ENCODE assay signal across 22 mouse cellular contexts in genomic region chr12:111599640-111600039, GRCm38 (mm10). TPM values are rescaled to one million over a fixed set of nuclear protein-coding genes. Genes with fewer than 3 reads are reported as not detected.
A peak's percentile ranks its signal among the peaks of the same experiment; 100 is the strongest.
DNase-seq lines count a peak whose midpoint lies in the region; ATAC-seq and TF ChIP-seq lines count a peak whose summit lies in the region.
"Had no signal": no experiment of that assay in that cellular context is flagged by ENCODE, and none has a peak within 500 bp of the region (broad histone marks: within the 10 kb centered on the region; RNA-seq: fewer than 3 reads in every experiment).

No protein-coding gene starts in this region.

- H3K9me3 ChIP-seq in heart, embryonic 13.5 days: no peaks in the 10 kb centered on the region
- H3K9me3 ChIP-seq in liver, embryonic 14.5 days (ENCODE audit: control insufficient read depth, low read length): no peaks in the 10 kb centered on the region
- no peaks in the 10 kb centered on the region for H3K9me3 ChIP-seq in forebrain, embryonic 14.5 days (replicated peaks; ENCODE audit: control insufficient read depth, low read length)
- H3K9me3 ChIP-seq: embryonic facial prominence, embryonic 12.5 days; forebrain, embryonic 15.5 days; heart, embryonic 10.5 days; hindbrain, embryonic 15.5 days; limb, embryonic 15.5 days; midbrain, embryonic 15.5 days; neural tube, embryonic 15.5 days had no signal

- no peak for TF ChIP-seq CTCF in heart, adult 2 months (IDR thresholded peaks at IDR 0.05)
- no peak for TF ChIP-seq CTCF in liver, embryonic 14.5 days (IDR thresholded peaks at IDR 0.05; ENCODE audit: low read depth)

- peaks cover 82% of the 10 kb centered on the region for H3K36me3 ChIP-seq in heart, embryonic 13.5 days
- no peaks in the 10 kb centered on the region; the same call in none of the 2 replicates for H3K36me3 ChIP-seq in heart, adult 2 months (ENCODE audit: control insufficient read depth, insufficient read depth, low read length)
- H3K36me3 ChIP-seq in liver, embryonic 14.5 days (replicated peaks; ENCODE audit: control insufficient read depth, insufficient read depth, low read depth): peaks cover 16% of the 10 kb centered on the region
- peaks cover 55% of the 10 kb centered on the region for H3K36me3 ChIP-seq in forebrain, embryonic 14.5 days (ENCODE audit: control insufficient read depth, insufficient read depth, low read length)

- H3K4me2 ChIP-seq in heart, embryonic 13.5 days: no peak overlapping the region
- H3K4me2 ChIP-seq in liver, embryonic 14.5 days (ENCODE audit: low read depth): no peak overlapping the region
- H3K4me2 ChIP-seq in forebrain, embryonic 14.5 days (ENCODE audit: low read length): no peak overlapping the region
- H3K4me2 ChIP-seq: embryonic facial prominence, embryonic 12.5 days; forebrain, embryonic 15.5 days; hindbrain, embryonic 15.5 days; limb, embryonic 15.5 days; midbrain, embryonic 15.5 days; neural tube, embryonic 15.5 days had no signal

- no peak for ATAC-seq in heart, embryonic 13.5 days (ENCODE audit: extremely low read depth, insufficient number of reproducible peaks, low FRiP score, low TSS enrichment)
- ATAC-seq in liver, embryonic 14.5 days (ENCODE audit: insufficient read depth): peak; percentile 26; the same call in 1 of the 2 replicates
- ATAC-seq in forebrain, embryonic 14.5 days: no peak
- ATAC-seq: forebrain, embryonic 15.5 days; midbrain, embryonic 15.5 days had no signal

- H3K4me1 ChIP-seq in heart, embryonic 13.5 days: no peaks in the 10 kb centered on the region; the same call in 1 of the 2 replicates
- peaks cover 7% of the 10 kb centered on the region for H3K4me1 ChIP-seq in heart, adult 2 months (ENCODE audit: control insufficient read depth, insufficient read depth, low read length)
- no peaks in the 10 kb centered on the region for H3K4me1 ChIP-seq in liver, embryonic 14.5 days (replicated peaks; ENCODE audit: control insufficient read depth in 2 of 2, insufficient read depth in 2 of 2, low read length in 1 of 2)
- no peaks in the 10 kb centered on the region for H3K4me1 ChIP-seq in forebrain, embryonic 14.5 days (ENCODE audit: control insufficient read depth, insufficient read depth, low read length)
- H3K4me1 ChIP-seq: embryonic facial prominence, embryonic 12.5 days; forebrain, embryonic 15.5 days; heart, embryonic 10.5 days; hindbrain, embryonic 15.5 days; limb, embryonic 15.5 days; midbrain, embryonic 15.5 days; neural tube, embryonic 15.5 days had no signal

- peak overlapping the region; percentile 42 for H3K27ac ChIP-seq in heart, embryonic 13.5 days (replicated peaks)
- H3K27ac ChIP-seq in heart, adult 2 months: no peak overlapping the region
- no peak overlapping the region for H3K27ac ChIP-seq in liver, embryonic 14.5 days
- no peak overlapping the region for H3K27ac ChIP-seq in forebrain, embryonic 14.5 days (ENCODE audit: low read depth, low read length)
- H3K27ac ChIP-seq: embryonic facial prominence, embryonic 12.5 days; forebrain, embryonic 15.5 days; heart, embryonic 10.5 days; hindbrain, embryonic 15.5 days; limb, embryonic 15.5 days; midbrain, embryonic 15.5 days; neural tube, embryonic 15.5 days had no signal

- no peak for TF ChIP-seq POLR2A in heart, adult 2 months (IDR thresholded peaks at IDR 0.05; ENCODE audit: insufficient read depth, low read depth, low read length)

- intact Hi-C loops in heart, adult 2 months (cut with DNase I): no loop called here

- 0 out of 2 replicates have a peak overlapping the region, but pooled peaks have one; percentile 6 for H3K9ac ChIP-seq in heart, embryonic 13.5 days
- no peak overlapping the region for H3K9ac ChIP-seq in heart, adult 2 months (ENCODE audit: low read depth, low read length)
- no peak overlapping the region for H3K9ac ChIP-seq in liver, embryonic 14.5 days (replicated peaks)
- no peak overlapping the region for H3K9ac ChIP-seq in forebrain, embryonic 14.5 days (ENCODE audit: low read length)
- H3K9ac ChIP-seq: embryonic facial prominence, embryonic 12.5 days; forebrain, embryonic 15.5 days; hindbrain, embryonic 15.5 days; limb, embryonic 15.5 days; midbrain, embryonic 15.5 days; neural tube, embryonic 15.5 days had no signal

- H3K27me3 ChIP-seq in heart, embryonic 13.5 days (replicated peaks): no peaks in the 10 kb centered on the region
- no peaks in the 10 kb centered on the region for H3K27me3 ChIP-seq in heart, adult 2 months (ENCODE audit: control insufficient read depth, insufficient read depth, low read length)
- H3K27me3 ChIP-seq in liver, embryonic 14.5 days (ENCODE audit: control insufficient read depth, insufficient read depth, low read length): no peaks in the 10 kb centered on the region
- no peaks in the 10 kb centered on the region for H3K27me3 ChIP-seq in forebrain, embryonic 14.5 days (replicated peaks; ENCODE audit: control insufficient read depth, insufficient read depth, low read length)
- H3K27me3 ChIP-seq: embryonic facial prominence, embryonic 12.5 days; forebrain, embryonic 15.5 days; hindbrain, embryonic 15.5 days; limb, embryonic 15.5 days; midbrain, embryonic 15.5 days; neural tube, embryonic 15.5 days had no signal

- 66% methylated on average over 5 of the region's 5 CpGs for WGBS in heart, embryonic 13.5 days
- WGBS in heart, adult 2 months: 29% methylated on average over 5 of the region's 5 CpGs
- 61% methylated on average over 5 of the region's 5 CpGs for WGBS in liver, embryonic 14.5 days (ENCODE audit: insufficient replicate concordance)
- WGBS in forebrain, embryonic 14.5 days: 93% methylated on average over 5 of the region's 5 CpGs

- H3K4me3 ChIP-seq in heart, embryonic 13.5 days: no peak overlapping the region
- H3K4me3 ChIP-seq in heart, adult 2 months: no peak overlapping the region
- H3K4me3 ChIP-seq in liver, embryonic 14.5 days (ENCODE audit: insufficient read depth in 1 of 2, low read depth in 2 of 2, low read length in 2 of 2): no peak overlapping the region
- no peak overlapping the region for H3K4me3 ChIP-seq in forebrain, embryonic 14.5 days (ENCODE audit: low read depth, low read length)
- H3K4me3 ChIP-seq: embryonic facial prominence, embryonic 12.5 days; forebrain, embryonic 15.5 days; heart, embryonic 10.5 days; hindbrain, embryonic 15.5 days; limb, embryonic 15.5 days; midbrain, embryonic 15.5 days; neural tube, embryonic 15.5 days had no signal

- no peak for DNase-seq in heart, adult 2 months
- peak; percentile 95 for DNase-seq in 416B (ENCODE audit: low read depth)
- DNase-seq in adrenal gland, postnatal 25 days: peak; percentile 37
- no peak for DNase-seq in liver, embryonic 14.5 days (ENCODE audit: low read depth in 3 of 3, low spot score in 3 of 3)
- no peak for DNase-seq in urinary bladder, postnatal 36 days (ENCODE audit: low spot score in 2 of 2)
- DNase-seq in lung, adult 18-20 months: no peak
- DNase-seq in forebrain, embryonic 14.5 days (ENCODE audit: low spot score): no peak
- DNase-seq: B cell, adult 2 months; cerebellum, adult 9-10 months; gastrocnemius, postnatal 25 days; heart, postnatal 4 days; kidney, adult 11 months; lung, postnatal 10 days; thymus, postnatal 25 days had no signal

- 0 out of 2 replicates have a peak, but pooled peaks cover 3% of the 10 kb centered on the region for H3K79me2 ChIP-seq in heart, adult 2 months (replicated peaks; ENCODE audit: control insufficient read depth, insufficient read depth, low read length)

- TF ChIP-seq EP300 in heart, adult 2 months (IDR thresholded peaks at IDR 0.05; ENCODE audit: insufficient read depth, low read depth, low read length): no peak
- TF ChIP-seq EP300 in liver, embryonic 14.5 days (IDR thresholded peaks at IDR 0.05; ENCODE audit: low read depth): no peak

RNA-seq across cellular contexts. Expression of gene Mark3, which starts 25.3 kb away (rescaled TPM):
- polyA plus RNA-seq in heart, embryonic 13.5 days (2015; fragmentation: Nextera tagmentation; extraction: Ambion mirVana): 25.7 and 28.0 TPM in 2 replicates
- 10 to 100 TPM; 50.6 to 52.5 TPM for total RNA-seq in heart, adult 2 months (2021)
- polyA plus RNA-seq in heart, adult 2 months (2012; rRNA removed): 18.1 and 28.2 TPM in 2 replicates
- total RNA-seq in adrenal gland, postnatal 25 days (2021): 101 and 109 TPM in 2 replicates
- polyA plus RNA-seq in liver, embryonic 14.5 days (2012; rRNA removed): 14.6 and 24.6 TPM in 2 replicates
- 18.0 and 19.5 TPM in 2 replicates for polyA plus RNA-seq in liver, embryonic 14.5 days (2014; fragmentation: Nextera tagmentation; extraction: Ambion mirVana)
- 56.3 and 58.4 TPM in 2 replicates for polyA plus RNA-seq in forebrain, embryonic 14.5 days (2014; fragmentation: Nextera tagmentation; extraction: Ambion mirVana)

Comparison
In these comparisons a context has a peak if more than half of its experiments do, and no peak if none do; other contexts are left out.
1. DNase-seq: peak in 416B (single experiment) and adrenal gland, postnatal 25 days (single experiment); none in heart, adult 2 months (0 of 2), liver, embryonic 14.5 days (0 of 3), urinary bladder, postnatal 36 days (0 of 2), lung, adult 18-20 months (0 of 2) and forebrain, embryonic 14.5 days (single experiment).